Mouse (Mus musculus) midbrain, embryonic 15.5 days (tissue): ENCODE measurements around the gene Tomt. TPM values are rescaled to one million over a fixed set of nuclear protein-coding genes. Genes with fewer than 3 reads are reported as not detected.
"Not testable (repeated sequence)": the region's sequence is repeated elsewhere in the genome, so short reads cannot be mapped to it uniquely, and the experiment has no call there.

Source experiments
- ATAC-seq: fragments of 200-750 bp; cut with Nextera tagmentation; replicated peaks from 2 replicates; pipeline ENCODE4 v1.8.0; 2017; ENCODE audit warnings: moderate TSS enrichment
- H3K27ac ChIP-seq: fragments of 300-500 bp; sonication (generic); 2 replicates; pipeline ENCODE4 v1.5.1; 2015; ENCODE audit warnings: mild to moderate bottlenecking, inconsistent platforms
- H3K27me3 ChIP-seq: fragments of 300-500 bp; sonication (generic); replicated peaks from 2 replicates; pipeline ENCODE4 v1.6.1; 2015; ENCODE audit warnings: inconsistent platforms
- H3K36me3 ChIP-seq: fragments of 300-500 bp; sonication (generic); replicated peaks from 2 replicates; pipeline ENCODE4 v1.6.1; 2015; ENCODE audit warnings: inconsistent platforms
- H3K4me1 ChIP-seq: fragments of 300-500 bp; sonication (generic); 2 replicates; pipeline ENCODE4 v1.6.1; 2015; ENCODE audit warnings: inconsistent platforms
- H3K4me2 ChIP-seq: fragments of 300-500 bp; sonication (generic); 2 replicates; pipeline ENCODE4 v1.6.1; 2015; ENCODE audit warnings: inconsistent platforms, mild to moderate bottlenecking, moderate library complexity
- H3K4me3 ChIP-seq: fragments of 300-500 bp; sonication (generic); 2 replicates; pipeline ENCODE4 v1.5.1; 2015; ENCODE audit warnings: mild to moderate bottlenecking, inconsistent platforms
- H3K9ac ChIP-seq: fragments of 300-500 bp; sonication (generic); 2 replicates; pipeline ENCODE4 v1.6.1; 2015; ENCODE audit warnings: mild to moderate bottlenecking, inconsistent platforms
- H3K9me3 ChIP-seq: fragments of 300-500 bp; sonication (generic); 2 replicates; pipeline ENCODE4 v1.6.1; 2016; ENCODE audit warnings: inconsistent platforms
- whole genome bisulfite sequencing: fragments of 180-500 bp; shearing (Covaris S2); methylation state at CpG from one replicate; pipeline ENCODE4 v1.1.7; 2015; ENCODE audit warnings: mixed read lengths; 5-methylcytosine and 5-hydroxymethylcytosine counted together
- polyA plus RNA-seq: library from polyadenylated mRNA; unstranded; fragments of >200 nt; fragmentation: Nextera tagmentation; extraction: Ambion mirVana; gene quantifications from 2 replicates; pipeline ENCODE4 v1.2.1, GENCODE M21; 2015

Gene Tomt
- polyA plus RNA-seq, 1 experiment from 2014 or later: 0.54 TPM

- no peaks in the 10 kb centered on the region for H3K27me3 ChIP-seq
- H3K4me3 ChIP-seq: peak overlapping the region; percentile 89
- peak overlapping the region; percentile 74 for H3K4me2 ChIP-seq
- H3K36me3 ChIP-seq: no peaks in the 10 kb centered on the region
- peaks cover 36% of the 10 kb centered on the region for H3K4me1 ChIP-seq
- peak; percentile 27 for ATAC-seq
- H3K9ac ChIP-seq: peak overlapping the region; percentile 27
- H3K27ac ChIP-seq: peak overlapping the region; percentile 27; the same call in 1 of the 2 replicates
- no peaks in the 10 kb centered on the region for H3K9me3 ChIP-seq
- 6% methylated on average over 15 of the region's 15 CpGs for WGBS
Measured at GRCm38 (mm10) chr7:101933300-101933699, 27.1 kb upstream of the Tomt start.

DNA sequence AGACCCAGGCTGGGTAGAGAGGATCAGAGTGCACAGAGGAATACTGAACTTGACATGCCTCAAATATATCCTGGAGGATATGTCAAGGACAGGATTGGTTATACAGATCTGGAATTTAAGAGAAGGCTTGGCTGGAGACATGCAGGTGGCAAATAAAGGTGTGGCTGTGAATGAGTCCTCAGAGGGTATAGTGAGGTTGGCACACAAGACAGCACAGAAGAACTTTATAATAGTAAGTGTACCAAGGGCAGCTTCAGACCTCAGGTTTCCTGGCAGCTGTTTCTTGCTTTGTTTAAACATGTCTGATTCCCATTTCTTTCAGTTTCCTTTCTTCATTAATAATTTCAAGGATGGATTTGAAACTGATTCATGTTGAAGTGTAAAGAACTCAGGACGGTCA lies 26.4 kb upstream of the Tomt start:
- Histone ChIP-seq H3K36me3 (no peaks in the 10 kb centered on the region), H3K9me3 (no peaks in the 10 kb centered on the region), H3K4me2 (peak overlapping the region; percentile 74; the same call in 1 of the 2 replicates), H3K4me3 (no peak overlapping the region), H3K27ac (no peak overlapping the region), H3K9ac (no peak overlapping the region), H3K27me3 (no peaks in the 10 kb centered on the region), H3K4me1 (peaks cover 36% of the 10 kb centered on the region)
- WGBS: 87% methylated on average over 1 of the region's 1 CpGs
- ATAC-seq: no peak

GRCm38 (mm10) chr7:101928093-101928492 lies 21.9 kb upstream of the Tomt start:
- no peak for ATAC-seq
- H3K9ac ChIP-seq: no peak overlapping the region
- H3K4me3 ChIP-seq: no peak overlapping the region
- no peak overlapping the region for H3K27ac ChIP-seq
- WGBS: 86% methylated on average over 3 of the region's 3 CpGs
- H3K4me1 ChIP-seq: peaks cover 7% of the 10 kb centered on the region; the same call in 1 of the 2 replicates
- no peaks in the 10 kb centered on the region for H3K36me3 ChIP-seq
- no peaks in the 10 kb centered on the region for H3K9me3 ChIP-seq
- H3K4me2 ChIP-seq: no peak overlapping the region
- H3K27me3 ChIP-seq: no peaks in the 10 kb centered on the region

- not testable (repeated sequence) for H3K36me3 ChIP-seq, H3K4me1 ChIP-seq, H3K27ac ChIP-seq, H3K27me3 ChIP-seq, H3K4me3 ChIP-seq, H3K4me2 ChIP-seq, H3K9ac ChIP-seq, ATAC-seq, H3K9me3 ChIP-seq
Measured at GRCm38 (mm10) chr7:101925892-101926291, 19.7 kb upstream of the Tomt start.

DNA sequence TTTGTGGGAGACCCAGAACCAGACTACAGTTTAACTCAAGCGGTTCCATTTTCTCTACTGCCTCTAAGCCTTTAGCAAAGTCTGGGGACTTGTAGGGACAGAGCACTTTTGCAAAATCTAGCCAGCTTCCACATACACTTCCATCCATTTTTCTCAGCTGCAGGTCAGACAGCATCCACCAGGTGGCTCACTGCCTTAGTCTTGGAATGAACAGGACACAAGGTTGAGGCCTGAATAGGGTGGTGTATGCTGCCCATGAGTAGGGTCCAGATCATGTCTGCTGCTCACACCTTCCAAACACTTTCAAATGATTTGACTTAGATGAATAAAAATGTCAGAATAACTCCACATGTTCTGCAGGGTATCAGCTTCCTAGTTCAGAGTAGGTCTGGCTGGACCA lies 11.9 kb upstream of the Tomt start:
- WGBS: 13% methylated on average over 1 of the region's 1 CpGs

DNA sequence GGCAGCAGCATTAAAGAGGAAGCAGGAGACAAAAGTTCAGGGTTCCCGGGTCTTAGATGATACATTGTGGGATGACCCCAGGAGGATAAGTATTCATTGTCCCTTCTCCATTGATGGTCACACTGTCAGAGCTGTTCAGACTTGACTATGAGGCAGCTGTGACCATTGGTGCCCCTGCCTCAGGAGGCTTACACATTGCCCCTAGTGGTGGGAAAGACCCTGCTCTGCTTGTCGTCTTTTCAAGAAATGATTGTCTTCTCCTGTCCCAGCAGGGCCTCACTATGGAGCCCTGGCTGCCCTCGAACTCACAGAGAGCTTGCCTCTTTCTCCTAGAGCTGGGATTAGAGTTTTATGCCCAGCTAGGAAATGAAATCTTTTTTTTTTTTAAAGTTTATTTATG lies 5.8 kb upstream of the Tomt start:
- WGBS: 66% methylated on average over 3 of the region's 3 CpGs
- Histone ChIP-seq H3K27me3 (no peaks in the 10 kb centered on the region), H3K27ac (no peak overlapping the region), H3K9me3 (no peaks in the 10 kb centered on the region), H3K36me3 (peaks cover 36% of the 10 kb centered on the region), H3K9ac (no peak overlapping the region), H3K4me1 (peaks cover 16% of the 10 kb centered on the region), H3K4me2 (no peak overlapping the region), H3K4me3 (no peak overlapping the region)
- ATAC-seq: no peak

More for the DNA sequence above, 11.9 kb upstream of the Tomt start:
- peak; percentile 80 for ATAC-seq
- Histone ChIP-seq H3K4me2 (no peak overlapping the region), H3K9ac (no peak overlapping the region), H3K36me3 (peaks cover 10% of the 10 kb centered on the region; the same call in 1 of the 2 replicates), H3K27me3 (no peaks in the 10 kb centered on the region), H3K4me1 (no peaks in the 10 kb centered on the region), H3K4me3 (no peak overlapping the region), H3K9me3 (no peaks in the 10 kb centered on the region), H3K27ac (no peak overlapping the region)

DNA sequence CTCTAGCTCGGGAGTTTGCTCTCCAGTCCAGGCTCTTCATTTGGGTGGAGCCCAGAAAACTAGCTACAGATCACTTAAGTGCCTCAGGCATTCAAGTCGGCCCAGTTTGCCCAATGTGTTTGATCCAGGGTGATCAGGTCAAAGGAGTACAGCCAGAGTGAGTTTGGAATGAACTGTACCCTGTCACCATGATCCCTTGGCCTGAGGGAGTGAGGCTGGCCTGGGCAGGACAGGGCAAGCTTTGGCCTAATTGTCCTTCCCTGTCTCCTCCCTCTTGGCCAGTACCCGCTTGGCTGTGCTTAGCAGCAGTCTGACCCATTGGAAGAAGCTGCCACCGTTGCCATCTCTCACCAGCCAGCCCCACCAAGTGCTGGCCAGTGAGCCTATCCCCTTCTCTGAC lies 4.0 kb upstream of the Tomt start:
- Histone ChIP-seq H3K9ac (no peak overlapping the region), H3K27me3 (no peaks in the 10 kb centered on the region), H3K27ac (no peak overlapping the region), H3K4me2 (no peak overlapping the region), H3K4me1 (peaks cover 25% of the 10 kb centered on the region), H3K9me3 (no peaks in the 10 kb centered on the region), H3K4me3 (no peak overlapping the region), H3K36me3 (peaks cover 36% of the 10 kb centered on the region)
- WGBS: 84% methylated on average over 4 of the region's 4 CpGs
- ATAC-seq: no peak

GRCm38 (mm10) chr7:101908367-101908766 lies 2.2 kb upstream of the Tomt start:
- no peak overlapping the region for H3K9ac ChIP-seq
- no peak for ATAC-seq
- no peaks in the 10 kb centered on the region for H3K9me3 ChIP-seq
- no peak overlapping the region for H3K4me2 ChIP-seq
- H3K36me3 ChIP-seq: peaks cover 29% of the 10 kb centered on the region
- no peaks in the 10 kb centered on the region for H3K27me3 ChIP-seq
- H3K4me1 ChIP-seq: peaks cover 30% of the 10 kb centered on the region
- 83% methylated on average over 4 of the region's 4 CpGs for WGBS
- no peak overlapping the region for H3K4me3 ChIP-seq
- H3K27ac ChIP-seq: no peak overlapping the region

GRCm38 (mm10) chr7:101906696-101907095 lies 537 bp upstream of the Tomt start:
- Histone ChIP-seq H3K36me3 (peaks cover 13% of the 10 kb centered on the region; the same call in 1 of the 2 replicates), H3K9me3 (no peaks in the 10 kb centered on the region), H3K4me2 (peak overlapping the region; percentile 58), H3K4me3 (peak overlapping the region; percentile 76), H3K27me3 (no peaks in the 10 kb centered on the region), H3K9ac (no peak overlapping the region), H3K4me1 (peaks cover 30% of the 10 kb centered on the region), H3K27ac (no peak overlapping the region)
- WGBS: 83% methylated on average over 8 of the region's 8 CpGs
- ATAC-seq: no peak

- H3K4me1 ChIP-seq: peaks cover 30% of the 10 kb centered on the region
- 0 out of 2 replicates have a peak, but pooled peaks cover 6% of the 10 kb centered on the region for H3K36me3 ChIP-seq
- peak within 1 kb of the TSS; percentile 89 for H3K9ac ChIP-seq
- H3K4me2 ChIP-seq: peak within 1 kb of the TSS; percentile 64
- peak; percentile 97 for ATAC-seq
- peak within 1 kb of the TSS; percentile 96 for H3K27ac ChIP-seq
- H3K27me3 ChIP-seq: no peaks in the 10 kb centered on the region
- no peaks in the 10 kb centered on the region for H3K9me3 ChIP-seq
- 0% methylated on average over 61 of the region's 61 CpGs for WGBS
- H3K4me3 ChIP-seq: peak within 1 kb of the TSS; percentile 76
Measured at GRCm38 (mm10) chr7:101905561-101906286, 435 bp downstream of the Tomt start, which contains the start of gene Lamtor1. Lamtor1 (plus strand) TSS chr7:101905904.

- Histone ChIP-seq H3K4me3 (no peak overlapping the region), H3K9ac (no peak overlapping the region), H3K4me2 (no peak overlapping the region), H3K4me1 (peaks cover 18% of the 10 kb centered on the region), H3K27me3 (no peaks in the 10 kb centered on the region), H3K27ac (no peak overlapping the region), H3K9me3 (no peaks in the 10 kb centered on the region), H3K36me3 (0 out of 2 replicates have a peak, but pooled peaks cover 3% of the 10 kb centered on the region)
- no peak for ATAC-seq
Measured at GRCm38 (mm10) chr7:101902846-101903245, 3.3 kb downstream of the Tomt start.

DNA sequence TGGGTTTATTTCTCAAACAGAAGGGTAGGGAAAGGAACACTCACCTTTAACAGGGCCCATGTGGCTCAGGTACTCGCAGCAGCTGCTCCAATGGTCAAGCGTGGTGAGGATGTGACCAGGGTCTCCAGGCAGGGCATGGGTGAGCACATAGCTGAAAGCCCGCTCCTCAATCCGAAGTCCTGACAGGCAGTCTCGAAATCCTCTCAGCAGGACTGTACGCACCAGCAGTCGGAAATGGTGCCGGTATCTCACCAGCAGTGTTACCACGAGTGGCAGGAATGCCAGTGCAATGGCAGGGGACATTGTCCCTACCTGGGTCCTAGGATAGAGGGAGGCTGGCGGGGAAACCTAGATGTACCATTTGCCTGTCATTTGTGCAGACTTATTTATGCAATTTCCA lies 4.2 kb downstream of the Tomt start:
- Histone ChIP-seq H3K27me3 (no peaks in the 10 kb centered on the region), H3K9ac (no peak overlapping the region), H3K27ac (no peak overlapping the region), H3K4me1 (peaks cover 19% of the 10 kb centered on the region), H3K36me3 (0 out of 2 replicates have a peak, but pooled peaks cover 3% of the 10 kb centered on the region), H3K9me3 (no peaks in the 10 kb centered on the region), H3K4me2 (no peak overlapping the region), H3K4me3 (no peak overlapping the region)
- ATAC-seq: no peak
- 93% methylated on average over 10 of the region's 10 CpGs for WGBS
